In the genomic region with DNA sequence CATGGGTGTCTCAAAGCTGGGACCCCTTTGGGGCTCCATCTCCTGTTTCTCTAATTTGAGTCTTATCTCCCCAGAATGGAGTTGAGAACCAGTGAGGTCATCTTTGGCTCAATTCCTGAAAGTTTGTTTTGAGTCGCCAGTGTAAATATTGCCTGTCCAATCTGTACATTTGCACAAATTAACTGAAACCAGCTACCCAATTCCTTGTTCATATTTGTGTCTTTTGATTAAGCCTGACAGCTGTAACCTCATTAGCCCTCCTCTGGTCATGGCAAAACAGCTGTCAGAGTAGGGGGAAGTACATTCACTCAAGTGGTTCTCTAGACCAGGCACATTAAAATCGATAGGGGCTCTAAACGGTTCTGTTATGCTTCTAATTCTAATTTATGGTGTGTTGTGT, we compare ENCODE assay signal across 15 mouse cellular contexts.
DNase-seq lines count a peak whose midpoint lies in the region; ATAC-seq lines count a peak whose summit lies in the region.
"Had no signal": no experiment of that assay in that cellular context is flagged by ENCODE, and none has a peak within 500 bp of the region (broad histone marks: within the 10 kb centered on the region; RNA-seq: fewer than 3 reads in every experiment).

No protein-coding gene starts in this region.

- H3K4me3 ChIP-seq in heart, embryonic 13.5 days: no peak overlapping the region
- no peak overlapping the region for H3K4me3 ChIP-seq in kidney, embryonic 15.5 days (replicated peaks)
- no peak overlapping the region for H3K4me3 ChIP-seq in midbrain, embryonic 14.5 days (replicated peaks; ENCODE audit: low read depth, low read length)
- no peak overlapping the region for H3K4me3 ChIP-seq in midbrain, embryonic 10.5 days
- H3K4me3 ChIP-seq: heart, embryonic 15.5 days; limb, embryonic 15.5 days had no signal

- no peaks in the 10 kb centered on the region for H3K9me3 ChIP-seq in heart, embryonic 13.5 days
- H3K9me3 ChIP-seq in kidney, embryonic 15.5 days (replicated peaks): no peaks in the 10 kb centered on the region
- no peaks in the 10 kb centered on the region for H3K9me3 ChIP-seq in midbrain, embryonic 14.5 days (ENCODE audit: control insufficient read depth, low read length)
- no peaks in the 10 kb centered on the region for H3K9me3 ChIP-seq in midbrain, embryonic 10.5 days (replicated peaks)
- H3K9me3 ChIP-seq: G1E; heart, embryonic 15.5 days; limb, embryonic 15.5 days had no signal

- peaks cover 21% of the 10 kb centered on the region for H3K4me1 ChIP-seq in heart, embryonic 13.5 days
- peaks cover 16% of the 10 kb centered on the region for H3K4me1 ChIP-seq in kidney, embryonic 15.5 days
- H3K4me1 ChIP-seq in midbrain, embryonic 14.5 days (ENCODE audit: control insufficient read depth, insufficient read depth, low read length): no peaks in the 10 kb centered on the region
- peaks cover 12% of the 10 kb centered on the region for H3K4me1 ChIP-seq in midbrain, embryonic 10.5 days

- no peak for ATAC-seq in heart, embryonic 13.5 days (ENCODE audit: extremely low read depth, insufficient number of reproducible peaks, low FRiP score, low TSS enrichment)
- ATAC-seq in kidney, embryonic 15.5 days (replicated peaks; ENCODE audit: low FRiP score): no peak
- no peak for ATAC-seq in midbrain, embryonic 14.5 days (ENCODE audit: low FRiP score, low TSS enrichment)

- H3K4me2 ChIP-seq in heart, embryonic 13.5 days: peak overlapping the region; percentile 21; the same call in 1 of the 2 replicates
- no peak overlapping the region for H3K4me2 ChIP-seq in kidney, embryonic 15.5 days
- H3K4me2 ChIP-seq in midbrain, embryonic 14.5 days (ENCODE audit: low read length): no peak overlapping the region
- H3K4me2 ChIP-seq: limb, embryonic 15.5 days had no signal

- H3K36me3 ChIP-seq in heart, embryonic 13.5 days: no peaks in the 10 kb centered on the region
- H3K36me3 ChIP-seq in kidney, embryonic 15.5 days: no peaks in the 10 kb centered on the region
- H3K36me3 ChIP-seq in midbrain, embryonic 14.5 days (ENCODE audit: control insufficient read depth, insufficient read depth, low read length): no peaks in the 10 kb centered on the region
- H3K36me3 ChIP-seq in midbrain, embryonic 10.5 days: no peaks in the 10 kb centered on the region
- H3K36me3 ChIP-seq: G1E; heart, embryonic 15.5 days; limb, embryonic 15.5 days had no signal

- WGBS in heart, embryonic 13.5 days: 68% methylated on average over 3 of the region's 3 CpGs
- WGBS in kidney, embryonic 15.5 days: 40% methylated on average over 3 of the region's 3 CpGs
- 70% methylated on average over 3 of the region's 3 CpGs for WGBS in midbrain, embryonic 14.5 days
- WGBS in midbrain, embryonic 10.5 days: 89% methylated on average over 3 of the region's 3 CpGs

- H3K27ac ChIP-seq in heart, embryonic 13.5 days (replicated peaks): 0 out of 2 replicates have a peak overlapping the region, but pooled peaks have one; percentile 44
- H3K27ac ChIP-seq in kidney, embryonic 15.5 days: 0 out of 2 replicates have a peak overlapping the region, but pooled peaks have one; percentile 10
- no peak overlapping the region for H3K27ac ChIP-seq in midbrain, embryonic 14.5 days (replicated peaks; ENCODE audit: low read depth, low read length)
- H3K27ac ChIP-seq in midbrain, embryonic 10.5 days (replicated peaks): no peak overlapping the region
- H3K27ac ChIP-seq: heart, embryonic 15.5 days; limb, embryonic 15.5 days had no signal

- intact Hi-C loops in heart, postnatal 14 days (cut with DNase I): loop anchor here (5.0 kb wide), 1 partner anchor 208 kb away; no protein-coding TSS in a partner anchor

- H3K27me3 ChIP-seq in heart, embryonic 13.5 days (replicated peaks): no peaks in the 10 kb centered on the region
- no peaks in the 10 kb centered on the region for H3K27me3 ChIP-seq in kidney, embryonic 15.5 days
- H3K27me3 ChIP-seq in midbrain, embryonic 14.5 days (ENCODE audit: control insufficient read depth, insufficient read depth, low read length): no peaks in the 10 kb centered on the region
- no peaks in the 10 kb centered on the region for H3K27me3 ChIP-seq in midbrain, embryonic 10.5 days (ENCODE audit: low read depth, poor library complexity, severe bottlenecking)
- H3K27me3 ChIP-seq: heart, embryonic 15.5 days; limb, embryonic 15.5 days had no signal

- DNase-seq in heart, postnatal 14 days: no peak
- DNase-seq in kidney, postnatal 25 days: no peak
- peak; percentile 5 for DNase-seq in midbrain, embryonic 14.5 days
- DNase-seq in midbrain, embryonic 10.5 days (ENCODE audit: low spot score): no peak
- DNase-seq in retina, postnatal 1 day: peak; percentile 89
- DNase-seq in kidney, postnatal 4 days: no peak
- DNase-seq: adrenal gland, adult 8-10 months; cerebellum, adult 8-10 months; lung, adult 2 months; spleen, adult 18-20 months had no signal

- no peak overlapping the region for H3K9ac ChIP-seq in heart, embryonic 13.5 days
- H3K9ac ChIP-seq in kidney, embryonic 15.5 days: no peak overlapping the region
- H3K9ac ChIP-seq in midbrain, embryonic 14.5 days (replicated peaks; ENCODE audit: low read length): no peak overlapping the region
- H3K9ac ChIP-seq: heart, embryonic 15.5 days; limb, embryonic 15.5 days had no signal

Comparison
In these comparisons a context has a peak if more than half of its experiments do, and no peak if none do; other contexts are left out.
1. DNase-seq: peak in midbrain, embryonic 14.5 days (single experiment) and retina, postnatal 1 day (single experiment); none in heart, postnatal 14 days (0 of 2), kidney, postnatal 25 days (0 of 2), midbrain, embryonic 10.5 days (single experiment) and kidney, postnatal 4 days (0 of 2).
2. H3K27ac ChIP-seq: peak in heart, embryonic 13.5 days (single experiment) and kidney, embryonic 15.5 days (single experiment); none in midbrain, embryonic 14.5 days (single experiment) and midbrain, embryonic 10.5 days (single experiment).